Mouse (Mus musculus): ENCODE results near the gene Lhfpl5.

DNA sequence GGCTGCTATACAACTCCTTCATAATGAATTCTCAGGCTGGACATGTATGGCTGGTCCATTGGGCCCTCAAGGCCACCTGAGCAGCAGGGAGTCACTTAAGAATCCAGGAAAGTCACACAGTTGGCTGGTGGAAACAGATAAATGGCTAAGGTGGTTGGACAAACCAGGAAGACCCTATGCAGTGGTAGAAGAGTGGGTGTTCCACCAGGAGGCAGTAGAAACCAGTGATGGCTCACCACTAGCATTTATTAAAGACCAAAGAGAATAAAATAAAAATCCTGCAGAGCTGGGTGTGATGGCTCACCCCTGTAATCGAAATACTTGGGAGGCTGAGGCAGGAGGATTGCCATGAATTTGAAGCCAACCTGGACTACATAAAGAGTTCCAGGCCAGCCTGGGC lies 28.5 kb upstream of the Lhfpl5 start:
- TF ChIP-seq CTCF (IDR thresholded peaks at IDR 0.05; ENCODE audit: low read depth) (no peak), EP300 (IDR thresholded peaks at IDR 0.05; ENCODE audit: low read depth) (no peak)

Measured in heart, postnatal 0 days (tissue).